Mouse (Mus musculus) olfactory bulb, adult 2 months (tissue): ENCODE results near the gene Lyl1.

Experiments used
- CTCF ChIP-seq: fragments of 200-500 bp; IDR thresholded peaks from 2 replicates; pipeline ENCODE4 v1.5.1; 2012; ENCODE audit warnings: low read depth, mild to moderate bottlenecking, low read length, moderate library complexity; ENCODE audit not compliant: insufficient read depth
- POLR2A ChIP-seq: fragments of 200-500 bp; IDR thresholded peaks from 2 replicates; pipeline ENCODE4 v1.6.1; 2012; ENCODE audit warnings: mild to moderate bottlenecking, low read depth, low read length, moderate library complexity; ENCODE audit not compliant: insufficient read depth

DNA sequence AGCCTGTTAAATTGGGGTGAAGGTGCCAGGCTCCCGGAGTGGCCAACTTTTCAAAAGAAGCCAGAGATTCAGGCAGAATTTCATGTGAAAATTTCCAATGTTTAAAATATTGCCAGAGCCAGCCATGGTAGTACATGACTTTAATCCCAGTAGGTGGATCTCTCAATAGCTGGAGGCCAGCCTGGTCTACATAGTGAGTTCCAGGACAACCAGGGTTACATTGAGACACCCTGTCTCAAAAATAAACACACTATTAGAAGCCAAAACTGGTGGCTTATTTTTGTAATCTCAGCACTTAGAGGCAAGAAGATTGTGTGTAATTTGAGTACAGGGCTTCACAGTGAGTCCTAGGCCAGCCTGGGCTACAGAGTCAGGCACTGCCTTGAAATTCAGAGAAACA lies 8.7 kb downstream of the Lyl1 start:
- TF ChIP-seq POLR2A = no peak
- no peak for TF ChIP-seq CTCF
